Mouse (Mus musculus) thymus, adult 2 months (tissue): ENCODE data around the gene 3830406C13Rik.

ENCODE experiments used
- CTCF ChIP-seq: fragments of 200-500 bp; IDR thresholded peaks from 2 replicates; pipeline ENCODE4 v1.5.1; 2012; ENCODE audit warnings: mild to moderate bottlenecking, control low read depth, low read length, moderate library complexity, borderline replicate concordance; ENCODE audit not compliant: control insufficient read depth, poor library complexity, insufficient read depth; ENCODE audit errors: extremely low read depth
- POLR2A ChIP-seq: fragments of 200-500 bp; IDR thresholded peaks from 2 replicates; pipeline ENCODE4 v1.6.1; 2012; ENCODE audit warnings: mild to moderate bottlenecking, low read length, control low read depth, moderate library complexity; ENCODE audit not compliant: control insufficient read depth, poor library complexity, insufficient read depth; ENCODE audit errors: extremely low read depth

- TF ChIP-seq CTCF (no peak), POLR2A (no peak)
These were observed 55.0 kb downstream of the 3830406C13Rik start for GRCm38 (mm10) chr14:12338811-12339565.
